Mouse (Mus musculus): Measurements from ENCODE around the gene Wfs1.

GRCm38 (mm10) chr5:36938021-36938420 is 51.0 kb downstream of the Wfs1 start:
- TF ChIP-seq CTCF (IDR thresholded peaks at IDR 0.05; ENCODE audit: borderline replicate concordance, control insufficient read depth, extremely low read depth, insufficient read depth, low read length, poor library complexity), result no peak
- no peak for TF ChIP-seq POLR2A (IDR thresholded peaks at IDR 0.05; ENCODE audit: control insufficient read depth, extremely low read depth, insufficient read depth, low read length, poor library complexity)
